Mouse (Mus musculus): ENCODE measurements around the gene Rcan3.

Gene Rcan3

DNA sequence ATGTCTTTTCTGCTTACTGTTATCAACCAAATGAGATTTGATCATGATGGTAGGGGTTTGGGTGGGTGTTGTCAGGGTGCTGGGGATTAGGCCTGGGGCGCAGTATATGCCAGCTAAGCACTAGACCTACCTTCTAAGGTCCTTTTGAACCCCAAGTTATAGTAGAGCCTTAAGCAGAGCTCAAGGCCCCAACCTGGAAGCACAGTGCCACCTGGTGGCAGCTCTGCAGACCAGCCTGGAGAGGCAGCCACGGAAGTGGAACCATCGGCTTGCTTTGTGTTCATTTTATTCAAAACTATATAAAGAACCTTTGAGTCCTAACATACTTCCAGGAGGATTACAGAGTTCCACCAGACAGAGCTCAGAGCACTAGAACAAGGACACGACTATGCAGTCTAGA, 22.0 kb downstream of the Rcan3 start:
- DNase-seq: peak; percentile 60

- peak; percentile 27 for DNase-seq
Measured at GRCm38 (mm10) chr4:135406180-135406579, 27.5 kb downstream of the Rcan3 start.

- no peak for DNase-seq
Measured at GRCm38 (mm10) chr4:135404916-135405315, 28.7 kb downstream of the Rcan3 start.

DNA sequence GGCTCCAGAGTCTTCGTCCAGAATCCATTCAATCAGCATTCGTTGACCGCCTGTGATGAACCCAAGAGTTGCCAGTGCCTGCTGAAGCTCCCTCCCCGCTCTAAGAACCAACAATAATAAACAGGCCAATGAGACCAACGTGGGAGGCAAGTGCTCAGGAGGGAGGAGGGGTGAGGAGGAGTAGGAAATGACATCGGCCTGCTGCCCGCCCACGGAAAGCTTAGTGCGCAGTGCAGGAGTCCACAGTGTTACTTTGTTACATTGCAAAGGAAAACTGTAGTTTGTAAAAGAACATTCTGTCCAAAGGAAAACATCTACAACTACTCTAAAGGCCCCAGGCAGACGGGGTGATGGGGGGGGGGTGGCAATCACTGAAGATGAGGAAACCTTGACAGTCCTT, 29.6 kb downstream of the Rcan3 start:
- no peak for DNase-seq

DNA sequence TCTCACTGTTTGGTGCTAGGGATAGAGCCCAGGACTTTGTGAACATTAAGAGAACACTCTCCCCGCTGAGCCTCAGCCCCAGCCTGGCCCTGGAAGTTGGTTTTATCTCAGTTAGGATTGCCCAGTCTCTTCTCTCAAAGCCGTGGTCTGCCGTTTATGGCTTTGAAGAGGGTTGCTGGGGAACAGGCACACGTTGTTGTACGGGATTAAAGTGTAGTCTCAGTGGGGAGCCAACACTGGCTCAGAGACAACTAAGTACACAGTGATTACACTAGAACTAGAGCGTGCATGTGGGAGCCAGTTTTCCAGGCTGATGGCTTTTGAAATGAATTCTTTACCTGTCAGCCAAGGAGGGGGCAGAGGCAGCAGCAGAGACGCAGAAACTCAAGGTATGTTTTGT, 31.8 kb downstream of the Rcan3 start:
- DNase-seq: no peak

DNA sequence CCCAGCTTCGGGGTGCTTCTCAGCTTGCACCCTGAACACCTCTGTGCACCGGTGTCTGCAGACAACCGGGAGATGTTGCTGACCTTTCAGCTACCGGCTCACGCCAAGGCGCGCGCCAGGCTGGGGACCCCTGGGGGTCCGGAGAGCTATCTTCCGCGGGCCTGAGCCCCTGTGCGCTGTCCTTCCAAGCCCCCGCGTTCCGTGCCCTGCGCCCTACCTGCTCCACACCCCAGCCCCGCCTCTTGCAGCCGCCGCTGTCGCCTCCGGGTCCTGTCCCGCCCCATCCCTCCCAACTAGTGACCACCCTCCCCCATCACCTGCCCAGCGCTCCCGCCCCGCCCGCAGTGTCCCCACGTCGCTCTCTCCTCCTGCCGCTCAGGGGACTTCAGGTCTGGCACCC, 35.7 kb downstream of the Rcan3 start, which contains the start of gene Ncmap:
TSS of gene Ncmap (minus strand) at position 237 of the 400 bp plus-strand sequence.
- no peak for DNase-seq

DNA sequence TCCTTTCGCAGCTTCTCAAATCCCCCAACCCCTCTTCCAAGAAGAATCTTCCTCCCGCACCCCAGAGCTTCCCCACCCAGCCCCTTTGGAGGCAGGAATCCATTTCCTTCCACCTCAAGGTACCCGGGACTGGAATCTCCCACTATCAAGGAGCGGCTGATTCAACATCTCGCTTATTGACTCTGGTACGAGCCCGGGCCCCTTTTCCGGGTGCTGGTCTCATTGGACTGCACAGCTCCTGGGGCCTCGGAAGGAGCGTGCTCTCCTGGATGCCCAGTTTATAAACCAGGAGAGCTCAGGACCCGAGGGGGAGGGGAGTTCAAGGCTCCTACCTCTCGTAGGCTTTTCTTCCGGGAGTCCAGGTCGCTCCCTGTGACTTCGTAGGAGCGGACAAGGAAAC, 36.1 kb downstream of the Rcan3 start:
- DNase-seq: no peak

- DNase-seq: no peak
Measured at GRCm38 (mm10) chr4:135396303-135396702, 37.4 kb downstream of the Rcan3 start.

DNA sequence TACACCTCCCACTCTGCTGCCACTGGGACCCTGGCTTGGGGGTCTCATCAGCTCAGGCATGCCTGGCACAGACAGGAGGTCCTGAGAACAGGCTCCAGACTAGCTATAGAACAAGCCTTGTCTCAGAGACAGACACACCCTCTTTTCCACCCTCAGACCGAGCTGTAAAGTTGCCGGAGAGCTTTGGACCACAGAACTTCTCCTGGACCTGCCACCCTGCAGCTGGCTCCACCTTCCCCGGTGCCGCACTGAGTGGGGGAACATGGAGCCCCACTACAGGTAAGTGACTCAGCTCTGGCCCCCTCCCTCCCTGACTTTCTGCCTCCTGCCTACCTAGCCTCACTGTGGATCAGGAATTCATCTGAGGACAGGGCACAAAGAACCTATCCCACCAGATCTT, 38.3 kb downstream of the Rcan3 start:
- DNase-seq: no peak

GRCm38 (mm10) chr4:135394666-135395065, 39.0 kb downstream of the Rcan3 start:
- no peak for DNase-seq

GRCm38 (mm10) chr4:135393381-135393780, 40.3 kb downstream of the Rcan3 start:
- no peak for DNase-seq

- no peak for DNase-seq
Measured at GRCm38 (mm10) chr4:135392801-135393200, 40.9 kb downstream of the Rcan3 start.

DNA sequence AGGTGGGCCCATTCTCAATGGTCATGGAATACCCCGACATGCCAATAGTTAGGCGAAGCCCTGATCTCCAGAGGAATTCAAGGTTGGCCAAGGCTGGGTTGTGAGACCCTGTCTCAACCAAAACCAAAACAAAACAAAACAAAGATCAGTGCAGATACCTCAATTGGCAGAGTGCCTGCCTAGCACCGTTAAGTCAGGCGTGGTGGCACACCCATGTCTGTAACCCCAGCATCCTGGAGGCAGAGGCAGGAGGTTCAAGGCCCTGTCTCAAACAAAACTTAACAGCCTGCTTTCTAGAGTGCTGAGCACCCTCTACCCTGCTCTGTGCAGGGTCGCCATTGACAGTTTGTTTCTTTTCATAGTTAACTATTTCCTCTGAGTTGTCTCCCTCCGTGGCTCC, 42.6 kb downstream of the Rcan3 start:
- DNase-seq: no peak

DNA sequence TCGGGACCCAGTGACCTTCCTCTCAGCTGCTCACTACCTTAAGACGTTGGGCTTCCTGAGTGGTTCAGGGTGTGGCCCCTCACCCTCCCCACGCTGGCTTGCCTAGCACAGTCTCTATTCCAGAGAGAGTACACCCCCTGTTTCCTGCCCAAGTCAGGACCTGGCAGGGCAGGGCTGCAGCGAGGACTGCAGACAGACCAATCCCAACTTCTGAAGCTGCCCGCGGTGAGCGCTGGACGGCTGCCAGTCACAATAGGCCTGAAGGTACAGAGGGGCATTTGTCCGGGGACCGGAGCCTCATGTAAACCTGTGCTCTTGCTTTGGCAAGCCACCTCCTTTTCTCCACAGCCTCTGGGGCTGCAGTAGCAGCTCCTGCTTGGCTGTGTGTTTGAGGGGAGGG, 48.0 kb downstream of the Rcan3 start:
- DNase-seq: peak; percentile 31

GRCm38 (mm10) chr4:135382316-135382715, 51.3 kb downstream of the Rcan3 start:
- peak; percentile 68 for DNase-seq

- DNase-seq: no peak
Measured at GRCm38 (mm10) chr4:135381355-135381754, 52.3 kb downstream of the Rcan3 start.

GRCm38 (mm10) chr4:135377241-135377640, 56.4 kb downstream of the Rcan3 start:
- no peak for DNase-seq

- no peak for DNase-seq
Measured at GRCm38 (mm10) chr4:135375444-135375843, 58.2 kb downstream of the Rcan3 start.

GRCm38 (mm10) chr4:135373299-135373698, 60.4 kb downstream of the Rcan3 start:
- DNase-seq: no peak

GRCm38 (mm10) chr4:135370372-135370771, 63.3 kb downstream of the Rcan3 start:
- no peak for DNase-seq

DNA sequence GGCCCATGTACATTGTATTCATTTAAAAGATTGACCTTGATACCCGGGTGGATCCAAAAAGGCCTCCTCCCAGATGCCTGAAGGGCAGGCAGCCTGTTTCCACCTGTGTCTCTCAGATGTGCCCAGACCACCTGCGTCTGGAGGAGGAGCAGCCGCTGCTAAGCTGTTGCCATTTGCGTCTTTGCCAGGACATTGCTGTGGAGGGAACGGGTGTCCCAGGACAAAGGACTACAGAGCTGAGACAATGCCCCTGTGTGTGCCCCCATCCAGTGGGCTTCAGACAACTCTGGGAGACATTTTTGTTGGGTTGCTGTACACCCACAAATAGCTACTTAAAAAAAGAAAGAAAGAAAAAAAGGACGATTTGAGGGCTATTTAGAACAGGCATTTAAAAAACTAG, 70.8 kb downstream of the Rcan3 start:
- no peak for DNase-seq
